Mouse (Mus musculus) lung, postnatal 0 days (tissue): Measurements from ENCODE around the gene Snx9.

Source experiments
- CTCF ChIP-seq: IDR thresholded peaks from 2 replicates; pipeline ENCODE4 v1.5.1; 2016; ENCODE audit warnings: antibody characterized with exemption, mild to moderate bottlenecking
- EP300 ChIP-seq: IDR thresholded peaks from 2 replicates; pipeline ENCODE4 v1.6.1; 2016; ENCODE audit warnings: antibody characterized with exemption, mild to moderate bottlenecking, control low read depth

DNA sequence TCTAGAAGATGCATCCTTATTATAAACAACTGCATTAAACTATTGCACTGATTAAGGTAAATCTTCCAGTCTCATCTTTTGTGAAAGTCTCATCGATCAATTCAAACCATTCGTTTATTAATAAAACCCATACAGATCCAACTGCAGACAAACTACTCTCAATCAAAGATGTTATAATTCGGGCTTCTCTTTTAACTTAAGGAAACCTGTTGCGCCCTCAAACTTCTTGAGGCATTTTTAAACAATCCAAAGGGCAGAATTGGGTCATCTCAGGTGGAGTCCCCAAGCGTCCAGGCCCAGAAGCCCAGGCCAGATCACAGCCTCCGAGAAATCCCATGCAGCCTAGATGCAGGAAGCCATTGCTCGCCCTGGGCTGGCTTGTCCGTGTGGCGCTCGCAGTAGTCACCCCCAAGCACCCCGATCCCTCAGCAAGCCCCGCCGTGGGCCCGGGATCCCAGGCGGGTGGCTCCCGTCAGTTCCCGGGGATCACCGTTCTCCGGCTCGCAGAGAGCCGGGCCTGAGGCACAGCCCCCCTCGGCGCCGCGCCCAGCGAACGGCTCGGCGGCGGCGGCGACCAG is 490 bp upstream of the Snx9 start:
- TF ChIP-seq EP300 (no peak), CTCF (no peak)
